ENCODE assay signal across 9 mouse cellular contexts in the genomic region with DNA sequence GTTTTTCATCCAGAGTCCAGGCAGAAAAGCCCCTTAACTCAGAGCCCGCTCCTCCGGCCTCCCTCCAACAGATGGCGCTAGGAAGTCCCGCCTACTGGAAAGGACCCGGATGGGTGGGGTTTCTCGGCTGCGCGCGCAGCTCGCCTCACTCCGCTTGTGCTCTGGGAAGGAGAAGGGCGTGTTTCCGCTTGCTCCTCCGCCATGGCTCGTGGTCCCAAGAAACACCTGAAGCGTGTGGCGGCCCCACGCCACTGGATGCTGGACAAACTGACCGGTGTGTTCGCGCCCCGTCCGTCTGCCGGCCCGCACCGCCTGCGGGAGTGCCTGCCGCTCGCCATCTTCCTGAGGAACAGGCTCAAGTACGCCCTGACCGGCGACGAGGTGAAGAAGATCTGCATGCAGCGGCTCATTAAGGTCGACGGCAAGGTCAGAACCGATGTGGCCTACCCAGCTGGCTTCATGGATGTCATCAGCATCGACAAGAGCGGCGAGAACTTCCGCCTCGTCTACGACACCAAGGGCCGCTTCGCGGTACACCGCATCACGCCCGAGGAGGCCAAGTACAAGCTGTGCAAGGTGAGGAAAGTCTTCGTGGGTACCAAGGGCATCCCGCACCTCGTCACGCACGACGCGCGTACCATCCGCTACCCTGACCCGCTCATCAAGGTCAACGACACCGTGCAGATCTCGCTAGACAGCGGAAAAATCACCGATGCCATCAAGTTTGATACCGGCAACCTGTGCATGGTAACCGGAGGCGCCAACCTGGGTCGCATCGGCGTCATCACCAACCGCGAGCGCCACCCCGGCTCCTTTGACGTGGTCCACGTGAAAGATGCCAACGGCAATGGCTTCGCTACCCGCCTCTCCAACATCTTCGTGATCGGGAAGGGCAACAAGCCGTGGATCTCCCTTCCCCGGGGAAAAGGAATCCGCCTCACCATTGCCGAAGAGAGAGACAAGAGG.
DNase-seq lines count a peak whose midpoint lies in the region; ATAC-seq and TF ChIP-seq lines count a peak whose summit lies in the region.
"Had no signal": no experiment of that assay in that cellular context is flagged by ENCODE, and none has a peak within 500 bp of the region (broad histone marks: within the 10 kb centered on the region; RNA-seq: fewer than 3 reads in every experiment).

No protein-coding gene starts in this region.

- ATAC-seq in granulocyte monocyte progenitor cell, adult 5-6 weeks (replicated peaks; ENCODE audit: poor library complexity, severe bottlenecking): peak; percentile 85
- ATAC-seq in intestine, embryonic 15.5 days: peak; percentile 90
- ATAC-seq in limb, embryonic 15.5 days (ENCODE audit: insufficient number of reproducible peaks, low FRiP score, low TSS enrichment, low read depth): 0 out of 2 replicates have a peak, but pooled peaks have one; percentile 52
- peak; percentile 90 for ATAC-seq in midbrain, embryonic 15.5 days (replicated peaks)

- peak overlapping the region; percentile 43 for H3K4me3 ChIP-seq in left cerebral cortex, adult 2 months
- H3K4me3 ChIP-seq in intestine, embryonic 15.5 days (replicated peaks): peak overlapping the region; percentile 45
- peak overlapping the region; percentile 47 for H3K4me3 ChIP-seq in limb, embryonic 15.5 days
- peak overlapping the region; percentile 46 for H3K4me3 ChIP-seq in midbrain, embryonic 15.5 days
- H3K4me3 ChIP-seq in testis, adult 2 months (ENCODE audit: control insufficient read depth, low read depth, low read length): peak overlapping the region; percentile 91

- WGBS in intestine, embryonic 15.5 days: 38% methylated on average over 85 of the region's 85 CpGs
- 31% methylated on average over 85 of the region's 85 CpGs for WGBS in limb, embryonic 15.5 days
- 34% methylated on average over 85 of the region's 85 CpGs for WGBS in midbrain, embryonic 15.5 days

- 0 out of 2 replicates have a peak overlapping the region, but pooled peaks have one; percentile 9 for H3K27ac ChIP-seq in left cerebral cortex, adult 2 months
- no peak overlapping the region for H3K27ac ChIP-seq in intestine, embryonic 15.5 days
- no peak overlapping the region for H3K27ac ChIP-seq in limb, embryonic 15.5 days
- H3K27ac ChIP-seq in midbrain, embryonic 15.5 days: no peak overlapping the region
- peak overlapping the region; percentile 93 for H3K27ac ChIP-seq in testis, adult 2 months (ENCODE audit: control insufficient read depth, insufficient read depth, low read depth, low read length)
- H3K27ac ChIP-seq: macrophage had no signal

- H3K4me1 ChIP-seq in intestine, embryonic 15.5 days (replicated peaks): 0 out of 2 replicates have a peak, but pooled peaks cover 3% of the 10 kb centered on the region
- 0 out of 2 replicates have a peak, but pooled peaks cover 8% of the 10 kb centered on the region for H3K4me1 ChIP-seq in limb, embryonic 15.5 days
- H3K4me1 ChIP-seq in midbrain, embryonic 15.5 days: no peaks in the 10 kb centered on the region
- H3K4me1 ChIP-seq in testis, adult 2 months (ENCODE audit: control insufficient read depth, insufficient read depth, low read length): peaks cover 3% of the 10 kb centered on the region

- peak; percentile 33 to 36 for DNase-seq in left cerebral cortex, adult 2 months (ENCODE audit: extremely low spot score in 1 of 2, low spot score in 2 of 2)
- DNase-seq in left cerebral cortex, adult 8-10 months (ENCODE audit: low spot score in 2 of 2): no peak
- DNase-seq in cerebellum, postnatal 4 days (ENCODE audit: low spot score in 2 of 2): peak; percentile 66 to 84

- peak; percentile 77 for TF ChIP-seq POLR2A in testis, adult 2 months (IDR thresholded peaks at IDR 0.05; ENCODE audit: control insufficient read depth, low read depth, low read length)

- peak overlapping the region; percentile 70 for H3K4me2 ChIP-seq in intestine, embryonic 15.5 days (replicated peaks)
- H3K4me2 ChIP-seq in limb, embryonic 15.5 days: peak overlapping the region; percentile 63
- H3K4me2 ChIP-seq in midbrain, embryonic 15.5 days: peak overlapping the region; percentile 51

- peak overlapping the region; percentile 47; the same call in 1 of the 2 replicates for H3K9ac ChIP-seq in intestine, embryonic 15.5 days
- peak overlapping the region; percentile 38 for H3K9ac ChIP-seq in limb, embryonic 15.5 days
- peak overlapping the region; percentile 37; the same call in 1 of the 2 replicates for H3K9ac ChIP-seq in midbrain, embryonic 15.5 days

- H3K36me3 ChIP-seq in intestine, embryonic 15.5 days: no peaks in the 10 kb centered on the region
- H3K36me3 ChIP-seq in limb, embryonic 15.5 days: peaks cover 8% of the 10 kb centered on the region
- peaks cover 9% of the 10 kb centered on the region; the same call in 1 of the 2 replicates for H3K36me3 ChIP-seq in midbrain, embryonic 15.5 days (replicated peaks)
- H3K36me3 ChIP-seq in testis, adult 2 months (ENCODE audit: control insufficient read depth, insufficient read depth, low read length): no peaks in the 10 kb centered on the region

- peak; percentile 27 for TF ChIP-seq CTCF in left cerebral cortex, adult 2 months (IDR thresholded peaks at IDR 0.05)
- peak; percentile 14; the same call in 1 of the 2 replicates for TF ChIP-seq CTCF in testis, adult 2 months (IDR thresholded peaks at IDR 0.05; ENCODE audit: control insufficient read depth, insufficient read depth, insufficient replicate concordance, low read depth, low read length)

- no peaks in the 10 kb centered on the region for H3K27me3 ChIP-seq in intestine, embryonic 15.5 days (replicated peaks)
- no peaks in the 10 kb centered on the region for H3K27me3 ChIP-seq in limb, embryonic 15.5 days
- no peaks in the 10 kb centered on the region for H3K27me3 ChIP-seq in midbrain, embryonic 15.5 days (replicated peaks)
- no peaks in the 10 kb centered on the region for H3K27me3 ChIP-seq in testis, adult 2 months (ENCODE audit: control insufficient read depth, insufficient read depth, low read length)

- intact Hi-C loops in left cerebral cortex, adult 2 months (cut with DNase I): no loop called here

- H3K9me3 ChIP-seq in intestine, embryonic 15.5 days: no peaks in the 10 kb centered on the region
- H3K9me3 ChIP-seq in limb, embryonic 15.5 days: no peaks in the 10 kb centered on the region
- peaks cover 4% of the 10 kb centered on the region; the same call in 1 of the 2 replicates for H3K9me3 ChIP-seq in midbrain, embryonic 15.5 days

Comparison
In these comparisons a context has a peak if more than half of its experiments do, and no peak if none do; other contexts are left out.
1. DNase-seq: peak in left cerebral cortex, adult 2 months (2 of 2) and cerebellum, postnatal 4 days (2 of 2); none in left cerebral cortex, adult 8-10 months (0 of 2).
2. H3K27ac ChIP-seq: peak in left cerebral cortex, adult 2 months (single experiment) and testis, adult 2 months (single experiment); none in intestine, embryonic 15.5 days (single experiment), limb, embryonic 15.5 days (single experiment) and midbrain, embryonic 15.5 days (single experiment).
3. Peak in every context shown above with its lines, with median percentiles within 50 percentile points of each other: H3K4me3 ChIP-seq, ATAC-seq, H3K4me2 ChIP-seq and H3K9ac ChIP-seq.